Mouse (Mus musculus): ENCODE measurements around the gene Stx18.

- TF ChIP-seq CTCF (IDR thresholded peaks at IDR 0.05; ENCODE audit: low read depth): no peak
- TF ChIP-seq EP300 (IDR thresholded peaks at IDR 0.05; ENCODE audit: low read depth): no peak
These were observed 102.4 kb downstream of the Stx18 start for GRCm38 (mm10) chr5:38140893-38141292.
